Mouse (Mus musculus) adrenal gland, adult 2 months (tissue): Measurements from ENCODE around the gene Zfp451. TPM values are rescaled to one million over a fixed set of nuclear protein-coding genes. Genes with fewer than 3 reads are reported as not detected.
"Not testable (repeated sequence)": the region's sequence is repeated elsewhere in the genome, so short reads cannot be mapped to it uniquely, and the experiment has no call there.

Experiments used
- DNase-seq: peaks from one replicate; pipeline ENCODE4 v3.0.0; 2021
- polyA plus RNA-seq: library from polyadenylated mRNA; depleted of rRNA; stranded (reverse); fragments of >200 nt; gene quantifications from 2 replicates; pipeline ENCODE4 v1.2.3, GENCODE M21; 2012
- total RNA-seq, 2 experiments: library from RNA; stranded (reverse); gene quantifications; 2 replicates each; pipeline ENCODE4 v1.2.3; 2021

Zfp451 gene
- total and polyA plus RNA-seq, 3 experiments = 6.4 to 32.8 (median 32.2) TPM

- DNase-seq = peak; percentile 87
Measured at GRCm38 (mm10) chr1:33757491-33758041, 56.8 kb downstream of the Zfp451 start, which contains the start of gene Bag2. Gene Bag2, minus strand, starts transcription at chr1:33757795.

- DNase-seq = peak; percentile 33
Measured at GRCm38 (mm10) chr1:33757033-33757413, 57.4 kb downstream of the Zfp451 start.

DNA sequence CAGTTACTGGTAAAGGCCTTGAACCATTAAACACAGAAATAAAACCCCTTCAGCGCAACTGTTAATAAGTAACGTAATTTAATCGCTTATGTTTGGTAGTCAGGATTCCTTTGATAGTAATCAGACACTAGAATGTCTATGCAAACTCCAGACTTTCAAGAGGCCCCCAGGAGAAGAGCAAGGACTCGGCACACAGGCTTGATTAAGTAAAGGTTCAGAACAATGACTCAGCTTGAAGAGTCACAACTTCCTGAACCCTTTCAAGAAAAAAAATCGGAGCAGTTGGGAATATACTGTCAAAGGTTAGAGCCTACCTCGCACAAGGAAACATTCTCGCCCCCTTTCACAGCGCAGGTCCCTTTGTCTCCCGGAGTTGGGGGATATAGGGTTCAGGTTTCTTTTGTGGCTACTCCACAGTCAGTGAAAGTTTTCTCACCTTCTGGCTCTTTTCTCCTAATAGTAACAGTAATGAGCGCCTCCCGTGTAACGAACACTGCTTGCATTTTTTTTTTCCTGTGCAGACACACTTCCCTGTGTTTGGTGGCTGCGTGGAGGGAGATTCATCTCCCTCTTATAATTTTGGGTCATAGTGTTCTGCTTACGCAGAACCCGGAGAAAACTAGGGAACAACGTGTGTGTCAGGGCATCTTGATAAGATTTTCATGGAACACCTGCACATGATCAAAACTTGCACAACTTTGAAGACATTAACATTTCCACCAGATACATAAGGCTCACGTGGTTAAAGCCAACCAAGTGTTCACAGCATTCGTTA lies 58.0 kb downstream of the Zfp451 start:
- DNase-seq = peak; percentile 21

- DNase-seq = no peak
Measured at GRCm38 (mm10) chr1:33755799-33756198, 58.6 kb downstream of the Zfp451 start.

DNA sequence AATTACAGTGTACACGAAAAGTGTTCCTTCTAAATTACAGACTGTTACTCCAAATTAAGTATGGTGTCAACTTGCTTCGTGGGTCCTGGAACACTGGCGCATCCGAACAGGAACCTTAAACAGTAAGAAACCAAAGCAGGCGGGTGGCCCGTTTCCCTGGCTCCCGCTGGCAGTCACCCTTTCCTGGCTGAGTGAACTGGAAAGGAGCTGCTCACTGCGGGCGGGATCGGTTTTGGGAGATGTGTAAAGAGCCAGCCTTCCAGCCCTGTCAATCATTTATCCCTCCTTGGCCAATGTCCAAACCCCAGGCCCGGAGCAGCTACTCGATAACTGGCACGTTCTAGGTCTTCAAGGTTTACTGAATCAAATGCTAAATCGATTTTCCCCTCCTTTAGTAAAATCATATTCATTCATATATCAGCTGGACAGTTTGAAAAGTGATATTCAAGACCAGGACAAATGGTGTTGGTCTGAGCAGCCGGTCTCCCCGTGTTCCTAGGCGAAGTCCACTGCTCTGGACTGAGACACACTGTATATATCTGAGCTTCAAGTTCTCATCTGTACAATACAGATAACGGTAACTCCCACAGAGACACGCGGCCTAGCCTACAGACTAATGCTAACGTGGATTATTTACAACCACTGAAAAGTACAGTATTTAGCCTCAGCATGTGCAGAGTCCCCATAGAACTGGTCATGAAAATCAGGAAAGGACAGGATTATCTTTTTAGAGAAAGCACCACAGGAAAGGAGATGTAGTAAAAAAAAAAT lies 59.2 kb downstream of the Zfp451 start:
- no peak for DNase-seq

DNA sequence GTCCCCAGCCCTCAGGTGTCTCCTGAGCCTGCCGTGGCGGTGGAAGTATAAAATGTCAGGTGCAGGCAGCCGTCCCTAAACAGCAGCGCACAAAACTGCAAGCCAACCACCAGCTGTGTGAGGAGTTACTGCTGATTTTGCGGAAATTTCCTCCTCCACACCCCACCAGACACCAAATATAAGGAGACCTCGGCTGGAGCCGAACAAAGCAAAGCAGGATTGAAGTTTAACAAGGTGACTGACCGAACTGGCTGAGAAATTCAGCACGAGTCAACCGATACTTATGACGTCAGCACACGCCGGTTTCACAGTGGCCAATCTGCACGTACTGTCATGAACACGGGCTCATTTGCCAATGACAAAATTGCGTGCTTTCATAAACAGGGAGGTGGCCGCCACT lies 60.3 kb downstream of the Zfp451 start:
- no peak for DNase-seq

DNA sequence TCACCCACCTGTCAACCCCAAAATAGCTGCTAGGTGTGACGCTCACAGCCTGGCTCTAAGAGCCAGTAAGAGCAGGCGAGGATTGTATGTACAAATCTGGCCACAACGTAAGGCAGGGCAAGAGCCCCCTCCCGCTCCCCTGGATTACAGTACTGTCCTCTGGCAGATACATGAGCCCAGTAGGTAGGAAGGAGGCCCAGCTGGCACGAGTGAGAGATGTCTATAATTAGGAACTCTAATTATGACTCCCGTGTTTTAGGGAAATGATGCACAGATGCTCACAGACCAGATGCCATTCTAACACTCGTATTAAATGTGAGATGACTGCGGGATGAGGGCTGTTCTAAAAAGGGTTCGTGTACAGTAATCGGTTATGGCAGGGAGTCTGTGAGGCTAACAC lies 63.1 kb downstream of the Zfp451 start:
- no peak for DNase-seq

- not testable (repeated sequence) for DNase-seq
Measured at GRCm38 (mm10) chr1:33749709-33750108, 64.7 kb downstream of the Zfp451 start.

- no peak for DNase-seq
Measured at GRCm38 (mm10) chr1:33749109-33749508, 65.3 kb downstream of the Zfp451 start.

DNA sequence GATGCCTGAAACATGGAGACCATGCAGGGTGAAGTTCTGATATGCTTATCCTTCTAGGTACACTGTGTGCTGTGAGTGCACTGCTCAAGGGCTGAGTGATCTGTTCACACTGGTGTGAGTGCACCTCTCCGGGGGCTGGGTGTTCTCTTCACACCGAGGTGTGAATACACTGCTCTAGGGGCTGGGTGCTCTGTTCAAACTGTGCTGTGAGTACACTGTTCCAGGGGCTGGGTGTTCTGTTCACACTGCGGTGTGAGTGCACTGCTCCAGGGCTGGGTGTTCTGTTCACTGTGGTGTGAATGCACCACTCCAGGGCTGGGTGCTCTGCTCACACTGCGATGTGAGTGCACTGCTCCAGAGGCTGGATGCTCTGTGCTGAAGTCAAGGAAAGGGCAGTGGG lies 68.5 kb downstream of the Zfp451 start:
- DNase-seq = no peak

DNA sequence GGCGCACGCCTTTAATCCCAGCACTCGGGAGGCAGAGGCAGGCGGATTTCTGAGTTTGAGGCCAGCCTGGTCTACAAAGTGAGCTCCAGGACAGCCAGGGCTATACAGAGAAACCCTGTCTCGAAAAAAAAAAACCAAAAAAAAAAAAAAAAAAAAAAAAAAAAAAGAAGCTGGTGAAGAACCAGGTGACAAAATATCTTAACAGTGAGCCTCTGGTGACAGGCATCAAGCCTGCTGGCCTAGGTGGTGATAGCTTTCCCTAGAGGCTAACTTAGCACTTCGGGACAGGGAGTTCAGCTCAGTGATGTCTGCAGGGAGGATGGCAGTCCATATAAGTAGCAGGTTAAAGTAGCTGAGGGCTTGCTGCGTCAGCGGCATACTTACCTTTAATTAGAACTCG lies 69.6 kb downstream of the Zfp451 start:
- DNase-seq = not testable (repeated sequence)

- DNase-seq = no peak
Measured at GRCm38 (mm10) chr1:33742903-33743302, 71.5 kb downstream of the Zfp451 start.

- peak; percentile 69 for DNase-seq
Measured at GRCm38 (mm10) chr1:33739302-33739701, 75.1 kb downstream of the Zfp451 start.

GRCm38 (mm10) chr1:33738681-33739278 lies 75.6 kb downstream of the Zfp451 start:
- DNase-seq = no peak

DNA sequence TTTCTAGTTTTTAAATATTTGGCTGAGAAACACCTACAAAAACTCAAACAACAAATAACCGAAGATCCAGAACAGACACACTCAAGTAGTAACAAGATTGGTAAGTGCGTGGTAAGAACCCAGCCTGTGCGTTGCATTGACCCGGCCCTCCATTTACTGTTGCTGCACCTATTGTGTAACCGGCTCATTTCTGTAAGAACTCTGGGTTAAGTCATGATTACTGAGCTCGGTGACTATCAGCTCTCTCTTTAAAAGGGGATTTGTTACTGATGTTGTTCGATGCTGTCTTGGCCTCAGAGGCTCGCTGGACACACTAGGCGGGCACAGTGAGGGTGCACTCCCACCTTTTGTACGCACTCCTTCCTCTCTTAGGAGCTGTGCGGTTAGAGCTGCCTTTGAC lies 76.1 kb downstream of the Zfp451 start:
- no peak for DNase-seq

DNA sequence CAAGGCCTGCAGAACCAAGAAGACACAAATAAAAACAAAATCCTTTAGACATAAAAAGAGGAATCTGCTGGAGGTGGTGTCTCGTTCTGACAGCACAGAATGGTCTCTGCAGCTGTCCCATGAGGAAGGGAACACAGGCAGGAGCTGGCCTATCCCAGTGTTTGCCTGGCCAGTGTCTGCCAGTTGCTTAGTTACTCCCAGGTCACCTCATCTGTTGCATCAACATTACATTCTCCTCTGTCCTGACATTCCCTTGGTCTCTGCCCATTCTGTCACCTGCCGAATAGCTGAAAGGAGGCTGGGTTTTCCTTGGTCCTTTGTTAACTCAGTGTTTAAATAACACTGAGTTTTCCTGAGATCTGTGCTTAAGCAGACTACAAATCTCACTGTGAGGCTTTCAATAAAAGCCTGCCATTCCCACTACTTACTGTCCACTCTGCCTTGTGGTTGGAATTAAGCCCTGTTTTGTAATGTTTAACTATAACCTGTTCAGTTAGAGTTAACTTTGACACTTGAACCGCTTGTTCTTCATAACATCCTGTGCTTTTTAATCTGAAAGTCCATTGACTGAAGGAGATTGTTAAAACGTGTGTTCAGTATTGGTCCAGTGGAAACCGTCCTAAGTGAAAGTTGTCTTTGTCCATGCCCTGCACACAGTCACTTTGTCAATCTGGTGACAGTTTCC lies 80.3 kb downstream of the Zfp451 start:
- no peak for DNase-seq

GRCm38 (mm10) chr1:33733044-33733443 lies 81.4 kb downstream of the Zfp451 start:
- DNase-seq = no peak

DNA sequence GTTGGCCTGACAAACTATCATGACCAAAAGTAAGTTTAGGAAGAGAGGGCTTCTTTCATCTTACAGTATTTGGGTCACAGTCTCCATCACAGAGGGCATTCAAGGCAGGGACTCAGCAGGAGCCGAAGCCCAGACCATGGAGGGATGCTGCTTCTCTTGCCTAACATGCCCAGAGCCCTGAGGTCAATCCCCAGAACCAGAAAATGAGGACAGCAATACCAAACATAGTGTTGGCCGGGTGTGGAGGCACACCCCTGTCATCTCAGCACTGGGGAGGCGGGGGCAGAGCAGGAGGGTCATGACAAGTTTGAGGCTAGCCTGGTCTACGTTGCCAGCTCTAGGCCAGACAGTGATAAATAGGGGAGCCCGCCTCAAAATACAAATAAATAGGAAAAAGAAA lies 89.3 kb downstream of the Zfp451 start:
- no peak for DNase-seq

- DNase-seq = no peak
Measured at GRCm38 (mm10) chr1:33724516-33724915, 89.9 kb downstream of the Zfp451 start.

- DNase-seq = no peak
Measured at GRCm38 (mm10) chr1:33721020-33721419, 93.4 kb downstream of the Zfp451 start.

DNA sequence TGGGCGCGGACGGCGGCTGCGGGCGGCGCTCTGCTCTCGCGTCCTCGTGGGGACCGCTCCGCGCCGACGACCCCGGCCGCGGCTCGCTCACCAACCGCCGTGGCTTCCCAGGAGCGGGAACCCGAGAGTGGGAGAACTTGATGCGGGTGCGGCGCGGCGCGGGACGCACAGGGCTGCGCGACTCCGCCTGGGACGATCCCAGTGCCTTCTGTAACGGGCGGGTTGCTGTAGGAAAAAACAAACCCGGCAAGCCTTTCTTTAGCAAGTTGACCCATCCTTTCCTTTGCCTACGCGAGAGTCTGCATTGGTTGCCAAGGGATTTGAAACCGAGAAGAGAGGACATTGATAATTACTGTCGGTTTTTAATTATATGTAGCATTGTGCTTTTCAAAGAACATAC lies 94.2 kb downstream of the Zfp451 start:
- no peak for DNase-seq

DNA sequence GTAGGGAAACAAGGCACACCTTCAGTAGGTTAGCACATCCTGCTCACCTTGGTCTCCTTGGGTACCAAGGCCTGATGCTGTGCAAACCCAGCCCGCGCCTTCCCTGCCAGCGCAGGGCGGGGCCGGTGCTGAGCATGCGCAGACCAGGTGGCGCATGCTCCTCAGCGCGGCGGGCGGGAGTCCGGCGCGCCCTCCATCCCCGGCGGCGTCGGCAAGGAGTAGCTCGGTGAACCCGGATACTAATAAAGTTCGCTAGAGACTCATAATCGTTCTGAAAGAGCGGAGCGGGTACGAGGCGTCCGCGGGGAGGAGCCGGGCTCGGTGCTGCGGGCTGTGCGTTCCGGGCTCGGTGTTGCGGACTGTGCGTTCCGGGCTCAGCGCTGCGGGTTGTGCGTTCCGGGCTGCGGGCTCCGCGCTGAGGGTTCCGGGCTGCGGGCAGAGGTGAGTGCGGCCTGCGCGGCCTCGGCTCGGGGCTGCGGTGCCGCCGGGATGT lies 94.6 kb downstream of the Zfp451 start, which contains the start of gene Rab23:
Gene Rab23, plus strand, starts transcription at position 155 of the 493 bp plus-strand sequence.
- DNase-seq = peak; percentile 87
